ENCODE assay signal across 8 mouse cellular contexts in genomic region chr16:65105184-65105931, GRCm38 (mm10). TPM values are rescaled to one million over a fixed set of nuclear protein-coding genes. Genes with fewer than 3 reads are reported as not detected.
DNase-seq lines count a peak whose midpoint lies in the region; ATAC-seq lines count a peak whose summit lies in the region.
"Had no signal": no experiment of that assay in that cellular context is flagged by ENCODE, and none has a peak within 500 bp of the region (broad histone marks: within the 10 kb centered on the region; RNA-seq: fewer than 3 reads in every experiment).

Gene Htr1f (minus strand): TSS chr16:65105854.

- ATAC-seq in granulocyte monocyte progenitor cell, adult 5-6 weeks (replicated peaks; ENCODE audit: poor library complexity, severe bottlenecking), result peak; percentile 70
- peak; percentile 61 for ATAC-seq in megakaryocyte progenitor cell, adult 5-6 weeks (replicated peaks; ENCODE audit: poor library complexity)

- peak; percentile 14 for DNase-seq in left cerebral cortex, postnatal 4 days
- DNase-seq in left cerebral cortex, adult 9 months (ENCODE audit: low spot score in 2 of 2), result no peak
- DNase-seq in embryo, embryonic 11.5 days (ENCODE audit: low read depth, low spot score), result peak; percentile 4
- no peak for DNase-seq in spleen, postnatal 14 days (ENCODE audit: low spot score in 2 of 2)
- DNase-seq in thymus, postnatal 36 days, result no peak

- intact Hi-C loops in left cerebral cortex, postnatal 4 days (cut with DNase I), result no loop called here

RNA-seq across cellular contexts. Expression of gene Htr1f, which starts in this region (rescaled TPM):
- total RNA-seq in left cerebral cortex, postnatal 4 days (2021), result 1 to 10 TPM; 3.4 to 3.9 TPM
- not detected in 2 replicates for total RNA-seq in granulocyte monocyte progenitor cell, adult 5-6 weeks (2014; fragmentation: Nextera tagmentation)
- not detected in 2 replicates for total RNA-seq in granulocyte monocyte progenitor cell, adult 5-6 weeks (2017)
- not detected in 2 replicates for total RNA-seq in megakaryocyte progenitor cell, adult 5-6 weeks (2015)
- total RNA-seq in megakaryocyte progenitor cell, adult 5-6 weeks (2017), result not detected in 2 replicates
- total RNA-seq: neutrophil, adult 5-6 weeks had no signal

Comparison
In these comparisons a context has a peak if more than half of its experiments do, and no peak if none do; other contexts are left out.
1. RNA of gene Htr1f (total RNA-seq): 3.4 to 3.9 TPM in left cerebral cortex, postnatal 4 days; not detected in granulocyte monocyte progenitor cell, adult 5-6 weeks and not detected in megakaryocyte progenitor cell, adult 5-6 weeks; every median in the first group is over 4 times any median in the second.
2. DNase-seq: peak in left cerebral cortex, postnatal 4 days (single experiment) and embryo, embryonic 11.5 days (single experiment); none in left cerebral cortex, adult 9 months (0 of 2), spleen, postnatal 14 days (0 of 2) and thymus, postnatal 36 days (0 of 2).
3. Peak in ATAC-seq in granulocyte monocyte progenitor cell, adult 5-6 weeks; RNA of the gene not detected or under 1 TPM.
4. Peak in ATAC-seq in megakaryocyte progenitor cell, adult 5-6 weeks; RNA of the gene not detected or under 1 TPM.